Mouse (Mus musculus) myocyte (in vitro differentiated cells): Measurements from ENCODE around the gene Dgki. TPM values are rescaled to one million over a fixed set of nuclear protein-coding genes. Genes with fewer than 3 reads are reported as not detected.

Experiments
- H3K27me3 ChIP-seq: one replicate; pipeline ENCODE4 v1.6.1; 2011; ENCODE audit not compliant: control insufficient read depth, insufficient read depth, insufficient read length
- H3K36me3 ChIP-seq: one replicate; pipeline ENCODE4 v1.6.1; 2011; ENCODE audit not compliant: control insufficient read depth, insufficient read depth
- H3K4me2 ChIP-seq: one replicate; pipeline ENCODE4 v1.6.1; 2011; ENCODE audit warnings: low read depth, control low read depth
- H3K4me3 ChIP-seq: one replicate; pipeline ENCODE4 v1.5.1; 2011; ENCODE audit warnings: mild to moderate bottlenecking, control low read depth, moderate library complexity
- H3K79me2 ChIP-seq: one replicate; pipeline ENCODE4 v1.6.1; 2011; ENCODE audit not compliant: control insufficient read depth, insufficient read depth
- H3ac ChIP-seq: one replicate; pipeline ENCODE4 v1.6.1; 2011; ENCODE audit not compliant: control insufficient read depth, insufficient read length
- CEBPB ChIP-seq: IDR thresholded peaks from 2 replicates; pipeline ENCODE4 v1.6.1; 2011; ENCODE audit warnings: mild to moderate bottlenecking, moderate library complexity; ENCODE audit not compliant: poor library complexity, insufficient read depth, severe bottlenecking
- E2F4 ChIP-seq: IDR thresholded peaks from one replicate; pipeline ENCODE4 v1.6.1; 2011; ENCODE audit warnings: mild to moderate bottlenecking, control low read depth, moderate library complexity; ENCODE audit not compliant: insufficient read depth
- MAX ChIP-seq: IDR thresholded peaks from one replicate; pipeline ENCODE4 v1.6.1; 2011; ENCODE audit warnings: low read depth, mild to moderate bottlenecking, control low read depth
- MYOD1 ChIP-seq, 3 experiments: IDR thresholded peaks; one replicate each; pipeline ENCODE4 v1.6.1; 2011; ENCODE audit warnings: control low read depth in 2 of 3, low read depth in 2 of 3, mild to moderate bottlenecking in 2 of 3, moderate library complexity in 1 of 3; ENCODE audit not compliant: insufficient read length in 2 of 3, control insufficient read depth in 1 of 3
- MYOG ChIP-seq, 3 experiments: IDR thresholded peaks; one replicate each; pipeline ENCODE4 v1.6.1; 2011; ENCODE audit warnings: control low read depth in 2 of 3, low read depth in 2 of 3, mild to moderate bottlenecking in 2 of 3; ENCODE audit not compliant: insufficient read length in 2 of 3, control insufficient read depth in 1 of 3, insufficient read depth in 1 of 3
- POLR2A ChIP-seq: IDR thresholded peaks from one replicate; pipeline ENCODE4 v1.6.1; 2011; ENCODE audit warnings: low read depth, mild to moderate bottlenecking, control low read depth, moderate library complexity; ENCODE audit not compliant: insufficient read length
- POLR2AphosphoS2 ChIP-seq: IDR thresholded peaks from one replicate; pipeline ENCODE4 v1.6.1; 2011; ENCODE audit warnings: low read depth, control low read depth; ENCODE audit not compliant: insufficient read length
- REST ChIP-seq: IDR thresholded peaks from one replicate; pipeline ENCODE4 v1.6.1; 2011; ENCODE audit warnings: mild to moderate bottlenecking, control low read depth, moderate library complexity; ENCODE audit not compliant: insufficient read depth, insufficient read length
- SRF ChIP-seq: IDR thresholded peaks from one replicate; pipeline ENCODE4 v1.6.1; 2011; ENCODE audit warnings: low read depth; ENCODE audit not compliant: control insufficient read depth, insufficient read length
- TCF12 ChIP-seq: IDR thresholded peaks from one replicate; pipeline ENCODE4 v1.6.1; 2011; ENCODE audit warnings: mild to moderate bottlenecking, control low read depth; ENCODE audit not compliant: poor library complexity, insufficient read depth, severe bottlenecking
- TCF3 ChIP-seq: IDR thresholded peaks from one replicate; pipeline ENCODE4 v1.6.1; 2011; ENCODE audit warnings: low read depth, control low read depth; ENCODE audit not compliant: insufficient read length
- USF1 ChIP-seq: IDR thresholded peaks from one replicate; pipeline ENCODE4 v1.6.1; 2011; ENCODE audit warnings: low read depth, mild to moderate bottlenecking, control low read depth, moderate library complexity
- polyA plus RNA-seq: library from polyadenylated mRNA; unstranded; fragments of >200 nt; fragmentation: generic; extraction: Trizol; gene quantifications from one replicate; pipeline ENCODE4 v1.2.1, GENCODE M21; 2012; ENCODE audit warnings: missing spikeins

Gene Dgki
- polyA plus RNA-seq, 1 experiment = 0.02 TPM

- Histone ChIP-seq H3K36me3 (no peaks in the 10 kb centered on the region), H3K79me2 (no peaks in the 10 kb centered on the region), H3K4me2 (no peak overlapping the region), H3K4me3 (no peak overlapping the region), H3K27me3 (no peaks in the 10 kb centered on the region), H3ac (no peak overlapping the region)
- no peak for TF ChIP-seq TCF3
- TF ChIP-seq TCF12 = no peak
- no peak for TF ChIP-seq MYOG (IDR thresholded peaks at IDR 0.05; ENCODE audit: control insufficient read depth in 1 of 3, insufficient read depth in 1 of 3, insufficient read length in 2 of 3, low read depth in 2 of 3)
- no peak for TF ChIP-seq SRF
- no peak for TF ChIP-seq MAX
- no peak for TF ChIP-seq E2F4
- no peak for TF ChIP-seq USF1
- TF ChIP-seq CEBPB = no peak
- no peak for TF ChIP-seq POLR2AphosphoS2
- TF ChIP-seq MYOD1 (IDR thresholded peaks at IDR 0.05; ENCODE audit: control insufficient read depth in 1 of 3, insufficient read length in 2 of 3, low read depth in 2 of 3) = no peak
- no peak for TF ChIP-seq POLR2A
- TF ChIP-seq REST = no peak
Observed at GRCm38 (mm10) chr6:36905965-36906364, 394.0 kb downstream of the Dgki start.

DNA sequence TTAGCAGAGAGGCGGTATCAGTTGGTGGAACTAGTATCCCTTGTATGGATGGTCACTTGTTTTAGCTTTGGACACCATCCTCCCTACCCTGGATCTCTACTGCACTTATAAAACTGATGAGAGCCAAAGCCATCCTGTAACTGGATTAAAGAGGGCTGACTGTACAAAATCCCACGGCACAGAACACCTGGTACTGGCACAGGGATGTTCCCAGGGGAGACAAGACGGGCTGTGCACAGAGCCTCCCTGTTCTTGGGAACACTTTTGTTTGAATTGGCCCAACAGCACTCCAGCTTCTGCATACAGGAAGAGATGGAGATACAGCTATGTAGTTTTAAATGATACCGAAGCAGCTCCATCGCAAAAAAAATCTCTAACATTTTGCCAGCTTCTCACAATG lies 395.1 kb downstream of the Dgki start:
- Histone ChIP-seq H3K4me3 (no peak overlapping the region), H3ac (no peak overlapping the region), H3K4me2 (no peak overlapping the region), H3K79me2 (no peaks in the 10 kb centered on the region), H3K27me3 (no peaks in the 10 kb centered on the region), H3K36me3 (no peaks in the 10 kb centered on the region)
- no peak for TF ChIP-seq SRF
- no peak for TF ChIP-seq REST
- no peak for TF ChIP-seq POLR2AphosphoS2
- no peak for TF ChIP-seq POLR2A
- no peak for TF ChIP-seq MAX
- no peak for TF ChIP-seq TCF12
- TF ChIP-seq USF1 = no peak
- TF ChIP-seq TCF3 = no peak
- no peak for TF ChIP-seq E2F4
- no peak for TF ChIP-seq CEBPB
- TF ChIP-seq MYOG (IDR thresholded peaks at IDR 0.05; ENCODE audit: control insufficient read depth in 1 of 3, insufficient read depth in 1 of 3, insufficient read length in 2 of 3, low read depth in 2 of 3) = no peak
- TF ChIP-seq MYOD1 (IDR thresholded peaks at IDR 0.05; ENCODE audit: control insufficient read depth in 1 of 3, insufficient read length in 2 of 3, low read depth in 2 of 3) = no peak

- Histone ChIP-seq H3K4me2 (no peak overlapping the region), H3ac (no peak overlapping the region), H3K4me3 (no peak overlapping the region), H3K36me3 (no peaks in the 10 kb centered on the region), H3K27me3 (no peaks in the 10 kb centered on the region), H3K79me2 (no peaks in the 10 kb centered on the region)
- TF ChIP-seq USF1 (no peak), TCF12 (no peak), MYOD1 (IDR thresholded peaks at IDR 0.05; ENCODE audit: control insufficient read depth in 1 of 3, insufficient read length in 2 of 3, low read depth in 2 of 3) (no peak), POLR2AphosphoS2 (no peak), SRF (no peak), TCF3 (no peak), REST (no peak), POLR2A (no peak), CEBPB (no peak), E2F4 (no peak)
Observed at GRCm38 (mm10) chr6:36903821-36904220, 396.2 kb downstream of the Dgki start.

- no peak overlapping the region for H3K4me2 ChIP-seq
- no peaks in the 10 kb centered on the region for H3K36me3 ChIP-seq
- H3K4me3 ChIP-seq = no peak overlapping the region
- no peak for TF ChIP-seq TCF12
- TF ChIP-seq CEBPB = no peak
- no peak for TF ChIP-seq REST
- no peak for TF ChIP-seq TCF3
- no peak for TF ChIP-seq E2F4
- TF ChIP-seq MYOD1 (IDR thresholded peaks at IDR 0.05; ENCODE audit: control insufficient read depth in 1 of 3, insufficient read length in 2 of 3, low read depth in 2 of 3) = no peak
- TF ChIP-seq POLR2A = no peak
- no peak for TF ChIP-seq POLR2AphosphoS2
- no peak for TF ChIP-seq MAX
- TF ChIP-seq USF1 = no peak
- no peak for TF ChIP-seq SRF
- TF ChIP-seq MYOG (IDR thresholded peaks at IDR 0.05; ENCODE audit: control insufficient read depth in 1 of 3, insufficient read depth in 1 of 3, insufficient read length in 2 of 3, low read depth in 2 of 3) = no peak
- H3K27me3 ChIP-seq = no peaks in the 10 kb centered on the region
- H3ac ChIP-seq = no peak overlapping the region
- no peaks in the 10 kb centered on the region for H3K79me2 ChIP-seq
Observed at GRCm38 (mm10) chr6:36903159-36903794, 396.7 kb downstream of the Dgki start.
